Mouse (Mus musculus) right cerebral cortex, postnatal 4 days (tissue): Measurements from ENCODE around the gene Capn10.

ENCODE experiments used
- DNase-seq: peaks from one replicate; pipeline ENCODE4 v3.0.0-alpha.2; 2022

Capn10 gene

DNA sequence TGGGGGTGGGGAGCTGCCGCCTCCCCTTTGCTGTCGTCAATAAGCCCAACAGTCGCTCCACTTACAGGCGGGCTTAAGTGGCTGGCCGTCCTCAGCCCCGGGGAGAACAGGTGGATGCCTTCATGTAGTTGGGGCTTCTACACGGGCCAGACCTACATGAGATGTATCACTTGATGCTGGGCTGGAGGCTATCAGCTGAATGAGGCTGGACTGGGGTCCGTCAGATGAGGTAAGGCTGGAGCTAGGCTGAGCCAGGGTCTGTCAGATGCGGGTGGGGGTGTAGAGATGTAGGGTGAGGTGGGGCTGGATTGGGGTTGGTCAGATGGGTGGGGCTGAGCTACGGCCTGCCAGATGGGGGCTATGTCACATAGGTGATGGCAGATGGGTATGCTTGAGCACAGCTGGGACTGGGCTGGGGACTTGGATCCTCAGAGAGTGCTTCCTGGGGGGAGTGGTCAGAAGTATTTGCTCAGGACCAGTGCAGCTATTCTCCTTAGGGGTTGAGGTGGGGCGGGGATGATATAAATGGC, 45.0 kb downstream of the Capn10 start:
- no peak for DNase-seq

DNA sequence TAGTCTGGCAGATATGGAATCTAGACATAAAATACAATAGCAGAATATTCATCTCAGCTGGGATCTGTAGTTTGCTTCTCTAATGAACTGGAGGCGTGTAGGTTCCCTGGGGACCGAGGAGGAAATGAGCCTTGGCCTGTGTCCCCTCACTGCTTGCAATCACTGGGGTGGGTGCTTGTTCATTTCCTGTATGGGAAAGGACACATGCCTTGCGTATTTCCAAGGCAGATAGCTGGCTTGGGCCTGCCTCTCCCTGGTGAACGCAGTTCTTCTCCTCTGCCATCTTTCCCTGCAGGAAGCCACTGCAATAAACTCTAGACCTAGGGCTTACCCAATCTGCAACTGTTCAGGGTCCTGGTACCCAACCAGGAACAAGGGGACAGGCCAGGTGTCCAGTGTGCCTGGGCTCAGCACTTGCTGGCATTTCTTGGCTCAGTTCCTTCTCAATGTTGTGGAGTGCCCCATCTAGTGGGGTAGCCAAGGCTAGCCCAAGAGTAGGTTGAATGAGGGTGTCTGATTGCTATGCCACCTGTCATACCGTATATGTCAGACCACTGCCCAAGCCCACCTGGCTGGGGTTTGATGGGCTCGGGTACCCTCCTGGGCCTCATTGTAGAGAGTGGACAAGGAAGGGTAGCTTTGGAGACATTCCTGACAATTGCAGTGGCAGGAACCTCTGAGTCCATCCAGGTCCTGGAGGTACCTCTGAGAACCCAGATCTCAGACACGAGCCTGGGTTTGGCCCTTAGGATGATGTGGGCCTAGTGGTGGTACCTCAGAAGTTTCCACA, 47.1 kb downstream of the Capn10 start:
- no peak for DNase-seq

DNA sequence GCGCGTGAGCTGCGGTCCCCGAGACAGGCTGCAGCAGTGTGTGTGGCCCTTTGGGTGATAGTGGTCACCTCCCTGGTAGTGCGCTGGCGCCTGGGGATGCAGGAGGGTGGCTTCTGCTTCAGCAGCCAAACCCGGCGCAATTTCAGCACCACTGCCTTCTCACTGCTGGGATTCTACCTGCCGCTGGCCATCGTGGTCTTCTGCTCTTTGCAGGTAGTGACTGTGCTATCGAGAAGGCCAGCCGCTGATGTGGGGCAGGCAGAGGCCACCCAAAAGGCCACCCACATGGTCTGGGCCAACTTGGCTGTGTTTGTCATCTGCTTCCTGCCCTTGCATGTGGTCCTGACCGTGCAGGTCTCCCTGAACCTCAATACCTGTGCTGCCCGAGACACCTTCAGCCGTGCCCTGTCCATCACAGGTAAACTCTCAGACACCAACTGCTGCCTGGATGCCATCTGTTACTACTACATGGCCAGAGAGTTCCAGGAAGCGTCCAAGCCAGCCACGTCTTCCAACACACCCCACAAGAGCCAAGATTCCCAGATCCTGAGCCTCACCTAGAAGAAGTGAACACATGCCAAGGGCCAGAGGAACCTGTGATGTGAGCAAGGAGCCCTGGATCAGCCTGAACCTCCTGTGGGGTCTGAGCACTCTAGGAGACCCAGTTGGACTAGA, 48.9 kb downstream of the Capn10 start:
- no peak for DNase-seq

DNA sequence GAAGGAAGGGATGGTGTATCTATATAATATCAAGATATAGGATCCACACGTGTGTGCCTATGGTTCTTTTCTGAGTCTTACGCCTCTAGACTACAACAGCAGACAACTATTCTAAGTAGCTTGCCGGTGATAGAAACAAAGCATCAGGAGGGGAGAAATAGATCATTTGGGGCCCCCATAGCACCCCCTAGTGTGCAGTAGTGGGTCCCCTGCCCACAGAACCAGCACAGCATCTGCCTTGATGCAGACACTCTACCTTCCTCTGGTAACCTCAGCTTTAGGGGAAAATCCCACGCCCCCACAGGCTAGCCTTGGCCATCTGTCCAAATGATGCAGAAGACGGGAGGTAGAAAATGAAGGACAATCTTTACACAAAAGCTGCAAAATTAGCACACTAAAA, 50.8 kb downstream of the Capn10 start:
- no peak for DNase-seq

DNA sequence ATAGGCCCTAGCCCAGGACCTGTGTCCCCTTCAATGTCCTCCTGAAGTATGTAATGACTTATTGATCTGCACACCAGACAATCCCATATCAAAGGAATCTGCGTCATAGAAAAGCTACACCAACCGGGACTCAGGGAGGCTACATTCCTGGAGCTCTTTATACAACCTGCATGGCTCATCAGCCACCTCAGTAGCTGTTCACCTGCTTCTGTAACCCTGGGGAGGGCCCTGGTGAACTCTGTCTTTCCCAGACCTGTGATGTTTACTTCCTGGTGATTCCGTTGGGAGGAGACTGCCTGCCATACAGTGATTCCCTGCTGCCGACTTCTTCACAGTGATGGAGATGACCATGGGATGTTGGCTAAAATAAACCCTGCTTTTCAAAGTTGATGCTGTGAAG, 54.7 kb downstream of the Capn10 start:
- no peak for DNase-seq

DNA sequence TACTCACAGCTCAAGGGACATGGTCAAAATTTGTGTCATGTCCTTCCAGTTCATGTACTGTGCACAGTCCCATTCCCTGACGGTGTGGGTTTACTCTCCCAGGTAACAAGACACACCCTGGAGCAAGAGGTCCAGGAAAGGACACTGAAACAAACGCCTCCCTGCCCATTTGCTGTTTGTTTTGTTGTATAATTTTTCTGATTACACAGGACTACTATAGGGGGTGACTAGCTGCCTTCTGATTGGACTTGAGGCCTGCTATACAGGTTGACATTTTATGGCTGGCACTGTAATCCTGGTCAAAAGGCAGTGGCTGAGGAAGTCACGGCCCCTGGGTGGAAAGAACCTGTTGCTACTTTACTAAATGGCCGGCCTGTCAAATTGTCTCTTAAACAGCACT, 55.7 kb downstream of the Capn10 start:
- DNase-seq: no peak

DNA sequence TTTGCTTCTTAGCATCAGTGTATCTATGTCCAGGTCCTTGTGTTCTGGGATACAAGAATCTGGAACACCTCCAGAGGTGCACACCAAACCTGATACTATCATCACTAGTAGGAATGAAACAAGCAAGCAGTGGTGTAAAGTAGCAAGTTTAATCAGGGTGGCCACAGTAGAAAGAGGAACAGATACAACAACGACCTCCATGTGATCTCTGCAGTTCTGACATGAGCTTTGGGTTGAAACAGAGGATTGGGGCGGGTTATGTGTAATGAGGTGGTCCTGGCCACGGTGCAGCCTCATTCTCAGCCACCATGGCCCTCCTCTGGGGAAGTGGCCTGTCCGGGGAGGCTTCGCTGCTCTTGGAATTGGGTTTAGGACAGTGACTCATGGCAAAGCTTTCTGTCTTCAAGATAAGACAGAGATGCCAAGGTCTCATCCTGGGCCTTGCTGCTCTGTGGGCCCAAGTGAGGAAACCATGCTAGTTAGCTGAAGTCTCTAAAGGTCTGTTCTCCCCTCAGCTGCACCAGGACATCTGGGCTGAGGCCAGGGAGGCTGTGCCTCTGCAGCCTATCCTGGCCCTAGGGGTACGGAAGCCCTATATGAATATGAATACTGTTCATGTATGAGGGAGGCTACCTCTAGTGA, 58.2 kb downstream of the Capn10 start:
- DNase-seq: no peak

GRCm38 (mm10) chr1:92992880-92993279, 58.7 kb downstream of the Capn10 start:
- no peak for DNase-seq
